Mouse (Mus musculus): ENCODE results near the gene Cdsn. TPM values are rescaled to one million over a fixed set of nuclear protein-coding genes. Genes with fewer than 3 reads are reported as not detected.

Cdsn gene
- polyA plus RNA-seq, 1 experiment from 2014 or later: 0.09 TPM

GRCm38 (mm10) chr17:35543412-35543861 lies 8.5 kb upstream of the Cdsn start:
- H3K36me3 ChIP-seq (ENCODE audit: control insufficient read depth, insufficient read depth, low read length): no peaks in the 10 kb centered on the region

DNA sequence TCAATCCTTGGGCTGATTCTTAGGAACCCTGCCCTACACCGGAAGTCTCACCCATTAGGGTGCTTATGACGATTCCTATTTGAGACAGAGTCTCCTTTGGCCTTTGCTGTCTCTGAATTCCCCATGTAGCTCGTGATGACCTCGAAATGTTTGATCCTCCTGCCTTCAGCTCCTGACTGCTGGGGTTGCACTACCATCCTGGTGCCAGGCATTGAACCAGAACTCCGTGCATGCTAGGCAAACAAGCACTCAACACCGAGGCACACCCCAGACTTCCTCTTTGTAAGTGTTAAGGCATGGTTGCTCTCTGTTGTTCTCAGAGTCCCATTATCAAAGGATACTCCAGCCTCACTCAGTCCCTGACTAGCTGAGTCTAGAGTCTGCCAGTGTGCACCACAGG lies 7.9 kb upstream of the Cdsn start:
- no peak overlapping the region for H3K27ac ChIP-seq (ENCODE audit: low read length)
- H3K36me3 ChIP-seq (ENCODE audit: control insufficient read depth, insufficient read depth, low read length): no peaks in the 10 kb centered on the region
- no peak overlapping the region for H3K4me2 ChIP-seq (ENCODE audit: low read length)
- no peaks in the 10 kb centered on the region for H3K27me3 ChIP-seq (ENCODE audit: control insufficient read depth, insufficient read depth, low read depth, low read length)
- H3K9me3 ChIP-seq (replicated peaks; ENCODE audit: control insufficient read depth, low read length, poor library complexity, severe bottlenecking): no peaks in the 10 kb centered on the region
- 77% methylated on average over 6 of the region's 6 CpGs for WGBS
- no peak for ATAC-seq
- no peak overlapping the region for H3K9ac ChIP-seq (ENCODE audit: low read depth, low read length)
- H3K4me3 ChIP-seq (ENCODE audit: low read depth, low read length): no peak overlapping the region
- H3K4me1 ChIP-seq (ENCODE audit: control insufficient read depth, insufficient read depth, low read length): no peaks in the 10 kb centered on the region; the same call in none of the 2 replicates

More at GRCm38 (mm10) chr17:35543412-35543861, 8.5 kb upstream of the Cdsn start:
- Histone ChIP-seq H3K9me3 (replicated peaks; ENCODE audit: control insufficient read depth, low read length, poor library complexity, severe bottlenecking) (no peaks in the 10 kb centered on the region), H3K27me3 (ENCODE audit: control insufficient read depth, insufficient read depth, low read depth, low read length) (no peaks in the 10 kb centered on the region), H3K4me1 (ENCODE audit: control insufficient read depth, insufficient read depth, low read length) (no peaks in the 10 kb centered on the region; the same call in none of the 2 replicates), H3K4me2 (ENCODE audit: low read length) (peak overlapping the region; percentile 25; the same call in 1 of the 2 replicates), H3K4me3 (ENCODE audit: low read depth, low read length) (no peak overlapping the region), H3K9ac (ENCODE audit: low read depth, low read length) (no peak overlapping the region), H3K27ac (ENCODE audit: low read length) (no peak overlapping the region)
- no peak for ATAC-seq
- WGBS: 18% methylated on average over 14 of the region's 14 CpGs

- no peak for ATAC-seq
- Histone ChIP-seq H3K9ac (ENCODE audit: low read depth, low read length) (no peak overlapping the region), H3K27me3 (ENCODE audit: control insufficient read depth, insufficient read depth, low read depth, low read length) (no peaks in the 10 kb centered on the region), H3K27ac (ENCODE audit: low read length) (no peak overlapping the region), H3K4me3 (ENCODE audit: low read depth, low read length) (no peak overlapping the region), H3K4me1 (ENCODE audit: control insufficient read depth, insufficient read depth, low read length) (peaks cover 4% of the 10 kb centered on the region), H3K36me3 (ENCODE audit: control insufficient read depth, insufficient read depth, low read length) (no peaks in the 10 kb centered on the region), H3K4me2 (ENCODE audit: low read length) (no peak overlapping the region), H3K9me3 (replicated peaks; ENCODE audit: control insufficient read depth, low read length, poor library complexity, severe bottlenecking) (no peaks in the 10 kb centered on the region)
- 33% methylated on average over 6 of the region's 6 CpGs for WGBS
These were observed 7.2 kb upstream of the Cdsn start for GRCm38 (mm10) chr17:35544680-35545079.

GRCm38 (mm10) chr17:35547465-35547864 lies 4.5 kb upstream of the Cdsn start:
- no peaks in the 10 kb centered on the region for H3K9me3 ChIP-seq (replicated peaks; ENCODE audit: control insufficient read depth, low read length, poor library complexity, severe bottlenecking)
- ATAC-seq: no peak
- 27% methylated on average over 2 of the region's 2 CpGs for WGBS
- no peak overlapping the region for H3K4me2 ChIP-seq (ENCODE audit: low read length)
- H3K36me3 ChIP-seq (ENCODE audit: control insufficient read depth, insufficient read depth, low read length): no peaks in the 10 kb centered on the region
- H3K27ac ChIP-seq (ENCODE audit: low read length): no peak overlapping the region
- no peaks in the 10 kb centered on the region for H3K27me3 ChIP-seq (ENCODE audit: control insufficient read depth, insufficient read depth, low read depth, low read length)
- H3K4me3 ChIP-seq (ENCODE audit: low read depth, low read length): no peak overlapping the region
- H3K4me1 ChIP-seq (ENCODE audit: control insufficient read depth, insufficient read depth, low read length): peaks cover 4% of the 10 kb centered on the region
- no peak overlapping the region for H3K9ac ChIP-seq (ENCODE audit: low read depth, low read length)

DNA sequence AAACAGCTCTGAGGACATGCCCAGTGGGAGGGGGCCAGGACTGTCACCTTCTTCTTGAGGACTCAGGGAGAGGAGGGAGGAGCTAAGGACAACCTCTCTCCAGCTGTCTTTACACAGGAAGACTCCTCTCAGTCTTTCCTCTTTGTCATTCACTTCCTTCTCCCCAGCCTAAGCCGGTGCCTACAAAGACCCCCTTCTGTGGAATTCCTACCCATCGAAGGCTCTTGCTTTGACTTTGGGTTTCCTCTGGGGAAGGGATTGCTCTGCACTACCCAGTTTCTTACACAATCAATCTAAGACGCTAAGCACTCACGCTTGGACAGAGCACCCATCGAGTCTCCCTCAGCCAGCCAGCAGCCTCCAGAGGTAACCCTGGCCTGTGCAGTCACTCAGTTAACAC lies 3.3 kb upstream of the Cdsn start:
- Histone ChIP-seq H3K9me3 (replicated peaks; ENCODE audit: control insufficient read depth, low read length, poor library complexity, severe bottlenecking) (no peaks in the 10 kb centered on the region), H3K27me3 (ENCODE audit: control insufficient read depth, insufficient read depth, low read depth, low read length) (no peaks in the 10 kb centered on the region), H3K27ac (ENCODE audit: low read length) (no peak overlapping the region), H3K9ac (ENCODE audit: low read depth, low read length) (no peak overlapping the region), H3K4me3 (ENCODE audit: low read depth, low read length) (no peak overlapping the region), H3K36me3 (ENCODE audit: control insufficient read depth, insufficient read depth, low read length) (no peaks in the 10 kb centered on the region), H3K4me1 (ENCODE audit: control insufficient read depth, insufficient read depth, low read length) (peaks cover 4% of the 10 kb centered on the region; the same call in 1 of the 2 replicates), H3K4me2 (ENCODE audit: low read length) (no peak overlapping the region)
- ATAC-seq: no peak
- WGBS: 8% methylated on average over 5 of the region's 5 CpGs

DNA sequence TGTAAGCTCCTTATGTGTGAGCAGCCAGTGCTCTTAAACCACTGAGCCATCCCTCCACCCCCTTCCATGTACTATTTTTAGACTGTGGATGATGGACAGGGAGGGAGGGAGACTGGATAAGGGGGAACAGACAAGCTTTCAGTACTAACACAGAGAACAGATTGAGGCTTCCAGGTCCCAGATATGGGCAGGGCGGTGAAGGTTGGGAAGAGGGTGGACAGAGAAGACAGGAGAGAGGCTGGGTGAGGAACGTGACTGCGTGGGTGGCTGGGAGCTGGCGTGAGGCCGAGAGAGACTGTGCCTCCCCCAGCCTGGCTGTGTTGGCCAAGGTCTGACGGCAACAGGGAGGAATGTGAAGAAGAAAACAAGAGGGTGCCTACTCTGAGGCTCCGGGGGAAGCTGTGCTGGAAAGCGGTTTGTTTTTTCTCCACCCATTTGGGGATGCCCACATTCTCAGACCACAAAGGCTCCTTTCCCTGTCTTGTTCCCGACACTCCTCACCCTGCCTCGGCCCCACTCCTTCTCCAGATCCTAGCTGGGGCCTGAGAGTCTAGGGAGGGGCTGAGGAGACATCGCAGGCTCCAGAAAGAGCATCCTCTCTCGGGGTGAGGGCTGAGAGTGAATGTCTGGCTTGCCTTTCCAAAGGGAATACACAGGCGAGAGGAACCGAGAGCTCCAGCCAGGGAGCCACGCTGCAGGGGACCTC lies 2.3 kb upstream of the Cdsn start:
- Histone ChIP-seq H3K36me3 (ENCODE audit: control insufficient read depth, insufficient read depth, low read length) (no peaks in the 10 kb centered on the region), H3K9me3 (replicated peaks; ENCODE audit: control insufficient read depth, low read length, poor library complexity, severe bottlenecking) (no peaks in the 10 kb centered on the region), H3K27me3 (ENCODE audit: control insufficient read depth, insufficient read depth, low read depth, low read length) (no peaks in the 10 kb centered on the region), H3K27ac (ENCODE audit: low read length) (no peak overlapping the region), H3K4me3 (ENCODE audit: low read depth, low read length) (no peak overlapping the region), H3K4me2 (ENCODE audit: low read length) (no peak overlapping the region), H3K4me1 (ENCODE audit: control insufficient read depth, insufficient read depth, low read length) (peaks cover 4% of the 10 kb centered on the region; the same call in 1 of the 2 replicates), H3K9ac (ENCODE audit: low read depth, low read length) (no peak overlapping the region)
- WGBS: 41% methylated on average over 15 of the region's 15 CpGs
- no peak for ATAC-seq

DNA sequence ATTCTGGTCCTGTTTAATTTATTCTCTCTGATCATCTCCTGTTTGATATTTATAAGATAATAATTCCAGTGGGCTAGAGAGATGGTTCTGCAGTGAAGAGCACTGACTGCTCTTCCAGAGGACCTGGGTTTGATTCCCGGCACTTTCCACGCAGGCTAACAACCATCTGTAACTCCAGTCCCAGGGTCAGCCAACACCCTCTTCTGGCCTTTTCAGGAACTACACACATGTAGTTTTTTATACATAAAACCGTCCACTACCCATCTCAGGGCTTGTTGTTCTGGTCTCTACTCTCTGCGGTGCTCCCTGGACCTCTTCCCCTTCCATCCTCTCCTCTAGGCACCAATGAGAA lies 1.8 kb upstream of the Cdsn start:
- Histone ChIP-seq H3K4me3 (ENCODE audit: low read depth, low read length) (no peak overlapping the region), H3K27ac (ENCODE audit: low read length) (no peak overlapping the region), H3K4me1 (ENCODE audit: control insufficient read depth, insufficient read depth, low read length) (peaks cover 4% of the 10 kb centered on the region; the same call in 1 of the 2 replicates), H3K9me3 (replicated peaks; ENCODE audit: control insufficient read depth, low read length, poor library complexity, severe bottlenecking) (no peaks in the 10 kb centered on the region), H3K9ac (ENCODE audit: low read depth, low read length) (no peak overlapping the region), H3K4me2 (ENCODE audit: low read length) (no peak overlapping the region), H3K27me3 (ENCODE audit: control insufficient read depth, insufficient read depth, low read depth, low read length) (no peaks in the 10 kb centered on the region), H3K36me3 (ENCODE audit: control insufficient read depth, insufficient read depth, low read length) (no peaks in the 10 kb centered on the region)
- ATAC-seq: no peak
- WGBS: 90% methylated on average over 4 of the region's 4 CpGs

DNA sequence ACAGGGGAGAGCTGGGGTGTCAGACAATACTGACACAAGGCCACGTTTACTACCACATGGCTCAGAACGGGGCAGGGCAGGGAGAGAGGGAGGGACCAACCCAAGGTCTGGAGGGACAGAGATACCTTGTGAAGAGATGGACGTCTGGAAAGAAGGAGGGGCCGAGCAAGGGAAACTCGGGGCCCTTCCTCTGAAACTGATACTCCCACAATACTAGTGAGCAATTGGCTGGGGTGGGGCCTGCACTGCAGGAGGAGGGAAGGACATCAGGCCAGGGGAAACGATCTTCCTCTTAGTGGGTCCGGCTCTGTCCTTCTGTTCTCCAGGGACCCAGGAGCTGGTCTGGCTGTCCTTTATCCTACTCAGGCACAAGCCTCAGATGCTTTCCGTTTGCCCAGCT lies 1.1 kb upstream of the Cdsn start:
- Histone ChIP-seq H3K27ac (ENCODE audit: low read length) (no peak overlapping the region), H3K9me3 (replicated peaks; ENCODE audit: control insufficient read depth, low read length, poor library complexity, severe bottlenecking) (no peaks in the 10 kb centered on the region), H3K9ac (ENCODE audit: low read depth, low read length) (no peak overlapping the region), H3K36me3 (ENCODE audit: control insufficient read depth, insufficient read depth, low read length) (no peaks in the 10 kb centered on the region), H3K4me2 (ENCODE audit: low read length) (no peak overlapping the region), H3K4me3 (ENCODE audit: low read depth, low read length) (no peak overlapping the region), H3K27me3 (ENCODE audit: control insufficient read depth, insufficient read depth, low read depth, low read length) (0 out of 2 replicates have a peak, but pooled peaks cover 2% of the 10 kb centered on the region), H3K4me1 (ENCODE audit: control insufficient read depth, insufficient read depth, low read length) (peaks cover 4% of the 10 kb centered on the region; the same call in 1 of the 2 replicates)
- 65% methylated on average over 8 of the region's 8 CpGs for WGBS
- ATAC-seq: no peak

- 82% methylated on average over 5 of the region's 5 CpGs for WGBS
- no peak overlapping the region for H3K9ac ChIP-seq (ENCODE audit: low read depth, low read length)
- H3K27me3 ChIP-seq (ENCODE audit: control insufficient read depth, insufficient read depth, low read depth, low read length): 0 out of 2 replicates have a peak, but pooled peaks cover 2% of the 10 kb centered on the region
- ATAC-seq: no peak
- H3K36me3 ChIP-seq (ENCODE audit: control insufficient read depth, insufficient read depth, low read length): no peaks in the 10 kb centered on the region
- H3K4me3 ChIP-seq (ENCODE audit: low read depth, low read length): no peak overlapping the region
- H3K27ac ChIP-seq (ENCODE audit: low read length): no peak overlapping the region
- 0 out of 2 replicates have a peak, but pooled peaks cover 2% of the 10 kb centered on the region for H3K4me1 ChIP-seq (ENCODE audit: control insufficient read depth, insufficient read depth, low read length)
- no peaks in the 10 kb centered on the region for H3K9me3 ChIP-seq (replicated peaks; ENCODE audit: control insufficient read depth, low read length, poor library complexity, severe bottlenecking)
- no peak overlapping the region for H3K4me2 ChIP-seq (ENCODE audit: low read length)
These were observed 2.4 kb downstream of the Cdsn start for GRCm38 (mm10) chr17:35554321-35554720.

Measured in midbrain, embryonic 16.5 days (tissue).